Mouse (Mus musculus): ENCODE measurements at regions not wholly inside any gene's neighbourhood (a gene's known extent, or its start where the extent isn't known, plus 50 kb on each side); places are given as distances from the start of the nearest gene placed in this dataset.

DNA sequence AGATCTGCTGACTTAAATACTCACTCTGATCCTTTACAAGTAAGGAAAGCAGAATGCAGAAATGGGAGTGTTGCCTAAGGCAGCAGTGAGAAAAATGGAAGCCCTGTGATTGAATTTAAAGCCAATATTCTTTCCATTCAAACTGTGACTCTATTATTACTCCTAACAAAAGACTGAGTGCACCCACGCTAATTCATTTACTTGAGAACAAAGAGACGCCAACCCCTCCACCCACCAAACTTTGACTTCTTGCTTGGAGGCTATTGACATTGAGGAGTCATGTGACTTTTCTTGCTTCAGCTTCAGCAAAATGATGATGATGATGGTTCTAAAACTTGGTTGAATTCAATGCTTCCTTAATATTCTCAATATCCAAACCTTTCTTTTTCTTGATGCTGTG is 245.6 kb downstream of the Enc1 start:
- TF ChIP-seq CTCF (IDR thresholded peaks at IDR 0.05; ENCODE audit: borderline replicate concordance, extremely low read depth, insufficient read depth, insufficient read length) = no peak
- TF ChIP-seq POLR2A (IDR thresholded peaks at IDR 0.05; ENCODE audit: borderline replicate concordance, extremely low read depth, insufficient read depth, insufficient read length, poor library complexity, severe bottlenecking) = no peak
